Comparison of ENCODE assay signal across 14 mouse cellular contexts in genomic region chr15:101182676-101183075, GRCm38 (mm10). TPM values are rescaled to one million over a fixed set of nuclear protein-coding genes. Genes with fewer than 3 reads are reported as not detected.
A peak's percentile ranks its signal among the peaks of the same experiment; 100 is the strongest.
DNase-seq lines count a peak whose midpoint lies in the region; ATAC-seq and TF ChIP-seq lines count a peak whose summit lies in the region.
"Had no signal": no experiment of that assay in that cellular context is flagged by ENCODE, and none has a peak within 500 bp of the region (broad histone marks: within the 10 kb centered on the region; RNA-seq: fewer than 3 reads in every experiment).

No protein-coding gene starts in this region.

- peaks cover 43% of the 10 kb centered on the region for H3K4me1 ChIP-seq in heart, embryonic 13.5 days
- H3K4me1 ChIP-seq in lung, postnatal 0 days (ENCODE audit: insufficient read depth, low read depth, low read length) = peaks cover 28% of the 10 kb centered on the region; the same call in 1 of the 2 replicates
- peaks cover 52% of the 10 kb centered on the region for H3K4me1 ChIP-seq in intestine, embryonic 16.5 days (ENCODE audit: control insufficient read depth, insufficient read depth, low read length)
- peaks cover 53% of the 10 kb centered on the region for H3K4me1 ChIP-seq in stomach, embryonic 16.5 days (ENCODE audit: control insufficient read depth, insufficient read depth, low read length)

- ATAC-seq in heart, embryonic 13.5 days (ENCODE audit: extremely low read depth, insufficient number of reproducible peaks, low FRiP score, low TSS enrichment) = no peak
- peak; percentile 49; the same call in 1 of the 2 replicates for ATAC-seq in lung, postnatal 0 days
- peak; percentile 48 for ATAC-seq in intestine, embryonic 16.5 days
- ATAC-seq in stomach, embryonic 16.5 days (ENCODE audit: insufficient read depth, low FRiP score) = peak; percentile 67
- no peak for ATAC-seq in granulocyte monocyte progenitor cell, adult 5-6 weeks (replicated peaks; ENCODE audit: poor library complexity, severe bottlenecking)

- H3K9me3 ChIP-seq in heart, embryonic 13.5 days = peaks cover 3% of the 10 kb centered on the region; the same call in 1 of the 2 replicates
- H3K9me3 ChIP-seq in lung, postnatal 0 days (ENCODE audit: low read length) = no peaks in the 10 kb centered on the region
- H3K9me3 ChIP-seq in intestine, embryonic 16.5 days (ENCODE audit: control insufficient read depth, low read length) = no peaks in the 10 kb centered on the region
- no peaks in the 10 kb centered on the region for H3K9me3 ChIP-seq in stomach, embryonic 16.5 days (replicated peaks; ENCODE audit: control insufficient read depth, low read length)

- H3K4me2 ChIP-seq in heart, embryonic 13.5 days = no peak overlapping the region
- no peak overlapping the region for H3K4me2 ChIP-seq in lung, postnatal 0 days (replicated peaks; ENCODE audit: low read depth, low read length)
- no peak overlapping the region for H3K4me2 ChIP-seq in intestine, embryonic 16.5 days (ENCODE audit: low read depth, low read length)
- peak overlapping the region; percentile 26; the same call in 1 of the 2 replicates for H3K4me2 ChIP-seq in stomach, embryonic 16.5 days (ENCODE audit: low read depth, low read length)
- H3K4me2 ChIP-seq: midbrain, embryonic 11.5 days had no signal

- no peak for TF ChIP-seq CTCF in lung, postnatal 0 days (IDR thresholded peaks at IDR 0.05)

- WGBS in heart, embryonic 13.5 days = 50% methylated on average over 5 of the region's 5 CpGs
- 24% methylated on average over 5 of the region's 5 CpGs for WGBS in lung, postnatal 0 days
- 28% methylated on average over 5 of the region's 5 CpGs for WGBS in intestine, embryonic 16.5 days
- 29% methylated on average over 5 of the region's 5 CpGs for WGBS in stomach, embryonic 16.5 days

- no peak for TF ChIP-seq EP300 in lung, postnatal 0 days (IDR thresholded peaks at IDR 0.05)

- H3K27me3 ChIP-seq in heart, embryonic 13.5 days (replicated peaks) = no peaks in the 10 kb centered on the region
- no peaks in the 10 kb centered on the region for H3K27me3 ChIP-seq in lung, postnatal 0 days (replicated peaks; ENCODE audit: insufficient read depth, low read length)
- no peaks in the 10 kb centered on the region for H3K27me3 ChIP-seq in intestine, embryonic 16.5 days (replicated peaks; ENCODE audit: control insufficient read depth, insufficient read depth, low read length)
- H3K27me3 ChIP-seq in stomach, embryonic 16.5 days (ENCODE audit: control insufficient read depth, insufficient read depth, low read length) = no peaks in the 10 kb centered on the region

- peaks cover 16% of the 10 kb centered on the region for H3K36me3 ChIP-seq in heart, embryonic 13.5 days
- no peaks in the 10 kb centered on the region for H3K36me3 ChIP-seq in lung, postnatal 0 days (ENCODE audit: insufficient read depth, low read length)
- peaks cover 4% of the 10 kb centered on the region; the same call in 1 of the 2 replicates for H3K36me3 ChIP-seq in intestine, embryonic 16.5 days (ENCODE audit: control insufficient read depth, insufficient read depth, low read length)
- H3K36me3 ChIP-seq in stomach, embryonic 16.5 days (ENCODE audit: control insufficient read depth, insufficient read depth, low read length) = 0 out of 2 replicates have a peak, but pooled peaks cover 4% of the 10 kb centered on the region

- H3K27ac ChIP-seq in heart, embryonic 13.5 days (replicated peaks) = 0 out of 2 replicates have a peak overlapping the region, but pooled peaks have one; percentile 20
- H3K27ac ChIP-seq in lung, postnatal 0 days (ENCODE audit: low read length) = peak overlapping the region; percentile 51; the same call in 1 of the 2 replicates
- peak overlapping the region; percentile 64 for H3K27ac ChIP-seq in intestine, embryonic 16.5 days (ENCODE audit: low read length)
- H3K27ac ChIP-seq in stomach, embryonic 16.5 days (ENCODE audit: low read length) = peak overlapping the region; percentile 91

- no peak overlapping the region for H3K4me3 ChIP-seq in heart, embryonic 13.5 days
- no peak overlapping the region for H3K4me3 ChIP-seq in lung, postnatal 0 days (ENCODE audit: low read depth, low read length)
- H3K4me3 ChIP-seq in intestine, embryonic 16.5 days (ENCODE audit: low read length) = no peak overlapping the region
- no peak overlapping the region for H3K4me3 ChIP-seq in stomach, embryonic 16.5 days (replicated peaks; ENCODE audit: low read length)

- no peak overlapping the region for H3K9ac ChIP-seq in heart, embryonic 13.5 days
- H3K9ac ChIP-seq in lung, postnatal 0 days (replicated peaks; ENCODE audit: low read depth) = no peak overlapping the region
- H3K9ac ChIP-seq in intestine, embryonic 16.5 days (ENCODE audit: low read depth, low read length) = 0 out of 2 replicates have a peak overlapping the region, but pooled peaks have one; percentile 23
- H3K9ac ChIP-seq in stomach, embryonic 16.5 days (ENCODE audit: low read length) = no peak overlapping the region

- intact Hi-C loops in heart, postnatal 25 days (cut with DNase I) = no loop called here

- DNase-seq in heart, postnatal 25 days (ENCODE audit: low spot score) = no peak
- DNase-seq in lung, postnatal 0 days (ENCODE audit: low spot score) = peak; percentile 61
- DNase-seq in lung, postnatal 14 days = no peak
- DNase-seq in Muller cell, postnatal 12 days (ENCODE audit: inconsistent ontology term) = no peak
- DNase-seq: cerebellum, adult 9-11 months; heart, adult 18-20 months; heart, postnatal 10 days; kidney, adult 2 months; thymus, postnatal 14 days had no signal

RNA-seq across cellular contexts. Expression of gene Acvr1b, which starts 8.8 kb away (rescaled TPM):
- polyA plus RNA-seq in heart, embryonic 13.5 days (2015; fragmentation: Nextera tagmentation; extraction: Ambion mirVana) = 5.4 and 6.0 TPM in 2 replicates
- total RNA-seq in heart, postnatal 25 days (2021) = 10 to 100 TPM; 11.7 to 14.5 TPM
- polyA plus RNA-seq in lung, postnatal 0 days (2015; fragmentation: Nextera tagmentation; extraction: Ambion mirVana) = 6.6 and 7.4 TPM in 2 replicates
- 10.4 and 11.0 TPM in 2 replicates for polyA plus RNA-seq in intestine, embryonic 16.5 days (2015; fragmentation: Nextera tagmentation; extraction: Ambion mirVana)
- polyA plus RNA-seq in stomach, embryonic 16.5 days (2015; fragmentation: Nextera tagmentation; extraction: Ambion mirVana) = 11.6 and 12.1 TPM in 2 replicates
- 6.9 and 8.7 TPM in 2 replicates for total RNA-seq in granulocyte monocyte progenitor cell, adult 5-6 weeks (2014; fragmentation: Nextera tagmentation)
- 6.9 and 9.9 TPM in 2 replicates for total RNA-seq in granulocyte monocyte progenitor cell, adult 5-6 weeks (2017)

RNA-seq across cellular contexts. Expression of gene Grasp, which starts 41.3 kb away (rescaled TPM):
- polyA plus RNA-seq in heart, embryonic 13.5 days (2015; fragmentation: Nextera tagmentation; extraction: Ambion mirVana) = 3.8 and 4.4 TPM in 2 replicates
- total RNA-seq in heart, postnatal 25 days (2021) = 10 to 100 TPM in 1 of 2 experiments, 1 to 10 TPM in 1; 9.4 to 12.3 TPM
- 8.2 and 8.6 TPM in 2 replicates for polyA plus RNA-seq in lung, postnatal 0 days (2015; fragmentation: Nextera tagmentation; extraction: Ambion mirVana)
- polyA plus RNA-seq in intestine, embryonic 16.5 days (2015; fragmentation: Nextera tagmentation; extraction: Ambion mirVana) = 2.3 and 2.8 TPM in 2 replicates
- polyA plus RNA-seq in stomach, embryonic 16.5 days (2015; fragmentation: Nextera tagmentation; extraction: Ambion mirVana) = 2.1 and 2.7 TPM in 2 replicates
- total RNA-seq in granulocyte monocyte progenitor cell, adult 5-6 weeks (2014; fragmentation: Nextera tagmentation) = 3.2 and 4.1 TPM in 2 replicates
- total RNA-seq in granulocyte monocyte progenitor cell, adult 5-6 weeks (2017) = 0.26 and 1.0 TPM in 2 replicates

RNA-seq across cellular contexts. Expression of gene Acvrl1, which starts 54.4 kb away (rescaled TPM):
- 7.0 and 7.4 TPM in 2 replicates for polyA plus RNA-seq in heart, embryonic 13.5 days (2015; fragmentation: Nextera tagmentation; extraction: Ambion mirVana)
- total RNA-seq in heart, postnatal 25 days (2021) = 10 to 100 TPM; 23.2 to 31.5 TPM
- 159 and 168 TPM in 2 replicates for polyA plus RNA-seq in lung, postnatal 0 days (2015; fragmentation: Nextera tagmentation; extraction: Ambion mirVana)
- polyA plus RNA-seq in intestine, embryonic 16.5 days (2015; fragmentation: Nextera tagmentation; extraction: Ambion mirVana) = 31.2 and 31.9 TPM in 2 replicates
- 34.9 and 39.3 TPM in 2 replicates for polyA plus RNA-seq in stomach, embryonic 16.5 days (2015; fragmentation: Nextera tagmentation; extraction: Ambion mirVana)
- 0.30 TPM in 1 of 2 replicates, not detected in the other for total RNA-seq in granulocyte monocyte progenitor cell, adult 5-6 weeks (2014; fragmentation: Nextera tagmentation)
- total RNA-seq in granulocyte monocyte progenitor cell, adult 5-6 weeks (2017) = 0.73 and 2.7 TPM in 2 replicates

Comparison
In these comparisons a context has a peak if more than half of its experiments do, and no peak if none do; other contexts are left out.
1. ATAC-seq: peak in lung, postnatal 0 days (single experiment), intestine, embryonic 16.5 days (single experiment) and stomach, embryonic 16.5 days (single experiment); none in heart, embryonic 13.5 days (single experiment) and granulocyte monocyte progenitor cell, adult 5-6 weeks (single experiment).
2. H3K27ac ChIP-seq: peak in every context shown above with its lines; median percentile 91 in stomach, embryonic 16.5 days; 64 in intestine, embryonic 16.5 days; 51 in lung, postnatal 0 days; 20 in heart, embryonic 13.5 days.